Mouse (Mus musculus) urinary bladder, postnatal 10 days (tissue): Measurements from ENCODE around the gene Tmco1.
A peak's percentile ranks its signal among the peaks of the same experiment; 100 is the strongest.
"Not testable (repeated sequence)": the region's sequence is repeated elsewhere in the genome, so short reads cannot be mapped to it uniquely, and the experiment has no call there.

Experiments used
- DNase-seq: peaks from one replicate; pipeline ENCODE4 v3.0.0; 2022; ENCODE audit warnings: low spot score

The Tmco1 gene

GRCm38 (mm10) chr1:167337463-167338095 lies 29.4 kb downstream of the Tmco1 start:
- peak; percentile 29 for DNase-seq

- no peak for DNase-seq
Measured at GRCm38 (mm10) chr1:167339177-167339781, 31.1 kb downstream of the Tmco1 start.

- DNase-seq = no peak
Measured at GRCm38 (mm10) chr1:167340111-167340787, 32.1 kb downstream of the Tmco1 start.

- no peak for DNase-seq
Measured at GRCm38 (mm10) chr1:167340910-167341528, 32.8 kb downstream of the Tmco1 start.

GRCm38 (mm10) chr1:167342831-167343230 lies 34.7 kb downstream of the Tmco1 start:
- no peak for DNase-seq

- DNase-seq = not testable (repeated sequence)
Measured at GRCm38 (mm10) chr1:167345994-167346520, 37.9 kb downstream of the Tmco1 start.

GRCm38 (mm10) chr1:167349206-167349605 lies 41.0 kb downstream of the Tmco1 start:
- DNase-seq = not testable (repeated sequence)

GRCm38 (mm10) chr1:167349815-167350596 lies 41.8 kb downstream of the Tmco1 start, which contains the start of gene Aldh9a1:
Gene Aldh9a1 (plus strand): TSS chr1:167349991.
- DNase-seq = peak; percentile 66

GRCm38 (mm10) chr1:167350597-167351415 lies 42.6 kb downstream of the Tmco1 start:
- no peak for DNase-seq

GRCm38 (mm10) chr1:167352403-167352802 lies 44.2 kb downstream of the Tmco1 start:
- no peak for DNase-seq

- no peak for DNase-seq
Measured at GRCm38 (mm10) chr1:167357387-167357786, 49.2 kb downstream of the Tmco1 start.

GRCm38 (mm10) chr1:167358731-167359130 lies 50.6 kb downstream of the Tmco1 start:
- DNase-seq = no peak

GRCm38 (mm10) chr1:167360268-167360667 lies 52.1 kb downstream of the Tmco1 start:
- DNase-seq = no peak

GRCm38 (mm10) chr1:167362819-167363218 lies 54.6 kb downstream of the Tmco1 start:
- DNase-seq = no peak

GRCm38 (mm10) chr1:167363322-167363721 lies 55.1 kb downstream of the Tmco1 start:
- DNase-seq = no peak

GRCm38 (mm10) chr1:167365808-167366207 lies 57.6 kb downstream of the Tmco1 start:
- DNase-seq = no peak

GRCm38 (mm10) chr1:167366621-167367020 lies 58.4 kb downstream of the Tmco1 start:
- no peak for DNase-seq

- no peak for DNase-seq
Measured at GRCm38 (mm10) chr1:167368018-167368417, 59.8 kb downstream of the Tmco1 start.

GRCm38 (mm10) chr1:167368513-167368912 lies 60.3 kb downstream of the Tmco1 start:
- no peak for DNase-seq

- peak; percentile 46 for DNase-seq
Measured at GRCm38 (mm10) chr1:167369905-167370304, 61.7 kb downstream of the Tmco1 start.

GRCm38 (mm10) chr1:167372739-167373138 lies 64.6 kb downstream of the Tmco1 start:
- no peak for DNase-seq
